Mouse (Mus musculus): Measurements from ENCODE around the gene Lpar3.

Gene Lpar3

DNA sequence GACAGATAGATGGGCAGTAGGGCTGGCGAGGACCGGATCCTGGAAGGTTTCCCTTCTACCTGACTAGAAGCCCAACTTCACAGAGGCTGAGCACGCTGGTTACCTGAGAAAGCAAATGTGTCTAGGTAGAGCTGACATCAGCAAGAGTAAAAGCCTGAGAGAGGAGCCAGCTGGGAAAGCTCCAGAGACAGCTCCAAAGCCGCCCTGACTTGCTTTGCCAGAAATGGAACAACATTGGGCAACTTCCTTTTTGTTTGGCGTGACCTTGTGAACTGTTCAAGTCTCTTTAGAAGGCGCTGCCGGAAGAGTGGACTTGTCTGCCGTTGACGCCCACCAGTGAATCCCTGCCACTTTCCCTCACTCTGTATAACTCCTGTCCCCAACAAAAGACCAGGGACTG, 39.4 kb downstream of the Lpar3 start:
- no peak for DNase-seq (ENCODE audit: low spot score)

DNA sequence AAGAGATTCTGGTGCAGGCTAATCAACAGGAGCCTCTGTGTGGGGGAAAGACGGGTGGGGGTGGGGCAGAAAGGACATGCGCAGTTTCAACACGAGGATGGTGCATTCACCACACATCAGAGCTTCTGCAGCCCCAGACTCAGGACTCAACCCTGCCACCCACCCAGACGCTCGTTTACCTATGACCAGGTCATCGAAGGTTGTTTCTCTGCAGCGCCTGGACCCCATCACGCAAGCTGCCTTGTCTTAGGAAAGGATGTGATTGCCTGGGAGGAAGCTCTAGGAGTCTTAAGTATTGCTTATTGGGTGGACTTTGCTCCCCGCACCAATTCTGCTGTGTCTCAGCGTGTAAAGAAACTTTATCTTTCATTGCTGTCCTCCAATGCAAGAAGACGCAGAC, 40.1 kb downstream of the Lpar3 start:
- DNase-seq (ENCODE audit: low spot score), result no peak

- no peak for DNase-seq (ENCODE audit: low spot score)
Observed at GRCm38 (mm10) chr3:146262536-146262935, 41.8 kb downstream of the Lpar3 start.

- DNase-seq (ENCODE audit: low spot score), result no peak
Observed at GRCm38 (mm10) chr3:146264146-146264545, 43.4 kb downstream of the Lpar3 start.

DNA sequence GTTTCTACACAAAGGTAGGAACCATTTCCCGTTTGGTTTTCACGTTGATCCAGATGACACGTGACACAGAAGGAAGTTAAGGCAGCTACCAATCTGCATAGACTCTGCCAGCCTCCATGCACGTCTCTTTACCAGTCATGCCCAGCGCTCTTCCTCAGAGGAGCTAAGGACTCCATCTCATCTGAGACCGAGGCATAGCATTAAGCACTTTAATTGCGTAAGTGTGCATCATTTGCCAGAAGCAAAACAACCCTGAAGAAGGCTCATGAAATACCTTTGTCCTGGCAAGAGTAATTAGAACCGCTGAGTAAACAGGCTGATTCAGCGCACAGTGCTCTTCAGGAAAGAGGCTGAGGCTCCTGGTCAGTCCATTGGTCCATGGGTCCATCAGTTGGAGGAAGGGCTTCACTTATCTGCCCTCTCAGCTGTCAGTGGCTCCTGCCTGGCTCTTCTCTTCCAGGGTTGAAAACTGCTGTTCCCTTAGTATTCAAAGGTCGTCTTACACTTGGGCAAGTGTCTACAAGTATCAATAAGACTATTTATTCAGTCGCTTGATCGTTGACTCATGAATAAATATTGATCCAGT, 44.9 kb downstream of the Lpar3 start:
- DNase-seq (ENCODE audit: low spot score), result no peak

- DNase-seq (ENCODE audit: low spot score), result no peak
Observed at GRCm38 (mm10) chr3:146268024-146268801, 47.5 kb downstream of the Lpar3 start.

DNA sequence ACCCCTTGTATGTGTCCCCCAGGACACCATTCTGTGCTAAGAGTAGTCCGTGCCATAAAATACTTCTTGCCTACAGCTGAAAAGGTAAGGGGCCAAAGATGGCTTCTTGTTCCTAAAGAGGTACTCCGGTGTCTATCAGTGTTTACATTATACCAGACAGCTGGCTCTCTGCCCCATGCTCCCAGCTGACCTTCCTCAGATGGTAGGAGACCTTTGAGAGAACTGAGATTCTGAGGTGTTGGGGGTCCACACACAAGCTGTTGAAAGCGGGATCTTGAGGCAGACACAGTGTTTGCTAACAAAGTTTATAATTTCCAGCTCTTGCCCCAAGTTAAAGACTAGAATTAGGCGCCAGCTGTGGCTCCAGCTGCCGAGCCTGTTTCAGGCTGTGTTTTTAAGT, 53.7 kb downstream of the Lpar3 start:
- no peak for DNase-seq (ENCODE audit: low spot score)

GRCm38 (mm10) chr3:146275360-146276025, 54.7 kb downstream of the Lpar3 start:
- DNase-seq (ENCODE audit: low spot score), result no peak

- no peak for DNase-seq (ENCODE audit: low spot score)
Observed at GRCm38 (mm10) chr3:146276026-146276409, 55.3 kb downstream of the Lpar3 start.

DNA sequence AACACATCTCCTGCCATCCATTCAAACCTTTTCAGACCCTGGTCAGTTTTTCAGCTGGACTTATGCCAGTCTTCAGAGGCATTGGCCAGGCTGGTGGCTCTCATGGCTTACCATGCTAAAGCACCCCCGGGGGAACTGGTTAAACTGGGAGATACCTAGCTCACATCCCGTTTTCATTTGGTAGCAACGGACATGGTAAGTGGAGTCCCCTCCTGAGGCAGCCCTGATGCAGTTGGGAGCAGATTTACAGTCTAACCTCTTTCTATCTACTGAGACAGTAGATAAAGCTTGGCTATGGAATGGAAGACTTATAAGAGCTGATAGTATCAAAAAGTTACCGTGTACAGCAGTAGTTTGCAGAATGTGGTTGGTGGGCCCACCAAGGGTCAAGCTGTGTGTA, 56.2 kb downstream of the Lpar3 start:
- no peak for DNase-seq (ENCODE audit: low spot score)

GRCm38 (mm10) chr3:146277456-146277855, 56.7 kb downstream of the Lpar3 start:
- no peak for DNase-seq (ENCODE audit: low spot score)

DNA sequence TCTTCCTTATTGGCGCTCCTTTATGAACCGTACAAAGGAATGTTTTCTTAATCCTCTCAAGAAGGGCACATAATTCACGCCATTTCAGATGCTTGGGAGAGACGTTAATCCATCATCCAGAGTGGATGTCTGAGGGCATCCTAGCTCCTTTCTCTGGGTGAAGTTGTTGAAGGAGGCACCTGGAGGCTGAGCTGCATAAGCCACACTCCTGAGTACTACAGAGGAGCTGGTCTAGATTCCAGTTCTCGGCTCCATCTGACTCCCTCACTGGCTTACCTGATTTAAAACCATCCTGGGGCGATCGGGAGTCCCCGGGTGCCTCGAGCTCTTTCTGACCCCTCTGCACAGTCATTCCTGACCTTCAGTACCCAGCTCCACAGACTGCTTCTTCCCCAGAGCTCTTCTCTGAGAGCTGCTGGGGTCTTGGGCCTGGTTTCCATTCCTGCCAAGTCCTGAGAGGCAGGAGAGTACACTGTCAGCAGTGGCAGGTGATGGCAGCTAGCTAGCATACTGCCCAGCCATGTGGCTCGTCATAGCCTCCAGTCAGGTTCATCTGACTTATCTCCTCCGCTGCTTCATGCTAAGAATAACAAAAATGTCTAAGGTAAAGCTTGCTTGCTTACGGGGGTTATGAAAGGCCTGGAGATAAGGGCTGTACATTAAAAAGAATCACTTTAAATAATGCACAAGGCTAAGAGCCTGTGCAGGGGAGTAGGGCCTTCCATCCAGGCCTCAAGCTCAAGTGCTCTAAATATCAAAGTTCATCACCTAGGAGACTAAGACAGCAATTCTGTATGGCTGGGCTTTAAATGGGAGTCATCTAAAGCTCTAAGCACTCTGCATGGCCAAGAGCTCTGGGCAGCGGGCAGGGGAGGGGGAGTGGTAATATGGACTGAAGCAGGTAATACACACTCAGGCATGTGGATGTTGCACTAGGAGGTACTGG, 57.7 kb downstream of the Lpar3 start:
- no peak for DNase-seq (ENCODE audit: low spot score)

- DNase-seq (ENCODE audit: low spot score), result no peak
Observed at GRCm38 (mm10) chr3:146283732-146284361, 63.1 kb downstream of the Lpar3 start.

DNA sequence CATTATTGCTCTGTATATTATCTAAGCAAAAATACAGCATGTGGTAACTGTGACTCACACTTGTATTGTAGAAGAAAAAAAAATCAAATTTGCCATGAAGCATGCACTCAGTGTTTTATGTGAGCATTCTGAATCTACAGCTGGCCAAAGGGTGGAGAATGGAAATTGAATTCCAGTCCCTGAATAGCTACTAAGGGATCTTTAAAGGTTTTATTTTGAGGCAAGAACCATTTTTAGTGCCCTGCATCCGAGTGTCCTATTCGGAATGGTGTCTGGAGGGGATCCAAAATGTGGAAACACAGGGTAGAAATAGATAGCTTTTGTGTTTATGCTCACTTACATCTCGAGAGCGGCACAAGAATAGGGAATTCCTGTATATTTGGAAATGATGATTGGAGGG, 65.4 kb downstream of the Lpar3 start:
- DNase-seq (ENCODE audit: low spot score), result no peak

DNA sequence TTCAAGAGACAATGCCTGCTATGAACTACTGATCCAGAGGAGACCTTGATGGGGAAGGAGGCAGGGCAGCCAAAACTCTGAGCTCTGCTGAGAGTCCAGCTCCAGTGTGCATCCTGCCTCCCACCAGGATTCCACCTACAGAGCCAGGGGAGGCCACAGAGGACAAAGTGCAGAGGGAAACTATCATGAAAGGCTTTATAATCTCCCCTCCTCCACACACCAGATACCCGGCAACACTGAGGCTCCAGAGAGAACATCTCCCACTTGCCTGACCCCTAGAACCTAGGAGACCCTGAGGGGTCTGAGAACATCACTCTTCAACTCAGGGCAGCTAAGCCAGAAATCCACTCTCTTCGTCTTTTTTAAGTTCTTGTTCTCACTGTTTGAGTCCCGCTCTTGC, 71.2 kb downstream of the Lpar3 start:
- DNase-seq (ENCODE audit: low spot score), result no peak

- DNase-seq (ENCODE audit: low spot score), result no peak
Observed at GRCm38 (mm10) chr3:146292515-146292914, 71.8 kb downstream of the Lpar3 start.

- no peak for DNase-seq (ENCODE audit: low spot score)
Observed at GRCm38 (mm10) chr3:146302451-146302850, 81.7 kb downstream of the Lpar3 start.

DNA sequence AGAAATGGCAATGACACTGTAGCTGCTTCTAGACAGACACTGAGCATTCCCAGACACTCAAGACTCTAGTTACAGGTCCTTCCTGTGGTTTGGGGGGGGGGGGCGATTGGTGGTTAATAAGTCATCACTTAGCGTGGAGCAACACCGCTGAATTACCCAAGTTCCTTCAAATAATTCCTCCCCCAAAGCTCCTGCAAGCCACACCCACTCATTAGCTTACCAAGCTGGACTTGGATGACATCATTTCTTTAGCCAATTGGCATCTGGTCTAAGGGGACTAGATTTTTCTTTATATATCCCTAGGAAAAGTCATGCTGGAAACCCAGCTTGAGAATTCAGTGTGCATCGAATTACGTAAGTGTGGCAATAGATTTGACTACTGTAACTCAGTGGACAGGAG, 82.4 kb downstream of the Lpar3 start:
- no peak for DNase-seq (ENCODE audit: low spot score)

GRCm38 (mm10) chr3:146304556-146305405, 84.0 kb downstream of the Lpar3 start:
- no peak for DNase-seq (ENCODE audit: low spot score)

DNA sequence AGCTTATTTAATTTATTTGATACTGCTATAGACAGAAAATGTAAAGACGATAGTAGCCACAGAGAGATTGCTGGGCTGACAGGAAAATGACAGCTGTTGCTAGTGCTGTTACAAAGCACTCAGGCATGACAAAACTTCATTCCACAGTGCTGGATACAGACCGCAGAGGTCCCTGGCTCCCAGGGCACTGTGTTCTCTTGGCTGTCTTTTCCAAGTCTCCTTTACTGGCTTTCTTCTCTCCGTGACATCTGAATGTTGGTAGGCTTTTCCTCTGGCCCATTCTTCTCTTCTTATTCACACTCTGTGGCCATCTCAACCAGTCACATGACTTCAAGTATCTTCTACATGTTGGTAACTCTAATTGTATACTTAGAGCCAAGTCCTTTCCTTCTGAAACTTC, 86.6 kb downstream of the Lpar3 start:
- DNase-seq (ENCODE audit: low spot score), result no peak

- DNase-seq (ENCODE audit: low spot score), result no peak
Observed at GRCm38 (mm10) chr3:146307886-146308285, 87.1 kb downstream of the Lpar3 start.
